Mouse (Mus musculus) stomach, postnatal 0 days (tissue): ENCODE data around the gene Clec4a3. TPM values are rescaled to one million over a fixed set of nuclear protein-coding genes. Genes with fewer than 3 reads are reported as not detected.
"Not testable (repeated sequence)": the region's sequence is repeated elsewhere in the genome, so short reads cannot be mapped to it uniquely, and the experiment has no call there.

ENCODE experiments used
- ATAC-seq: fragments of 200-750 bp; cut with Nextera tagmentation; 2 replicates; pipeline ENCODE4 v1.8.0; 2017; ENCODE audit not compliant: low FRiP score, low TSS enrichment
- DNase-seq: peaks from one replicate; pipeline ENCODE4 v3.0.0-alpha.2; 2016; ENCODE audit warnings: low spot score
- H3K27ac ChIP-seq: fragments of 300-500 bp; sonication (generic); replicated peaks from 2 replicates; pipeline ENCODE4 v1.5.1; 2014; ENCODE audit warnings: mild to moderate bottlenecking, control low read depth
- H3K27me3 ChIP-seq: fragments of 300-500 bp; sonication (generic); 2 replicates; pipeline ENCODE4 v1.6.1; 2014; ENCODE audit warnings: low read length; ENCODE audit not compliant: control insufficient read depth, insufficient read depth
- H3K36me3 ChIP-seq: fragments of 300-500 bp; sonication (generic); 2 replicates; pipeline ENCODE4 v1.6.1; 2014; ENCODE audit warnings: low read length, mixed read lengths; ENCODE audit not compliant: control insufficient read depth, insufficient read depth
- H3K4me1 ChIP-seq: fragments of 300-500 bp; sonication (generic); replicated peaks from 2 replicates; pipeline ENCODE4 v1.6.1; 2014; ENCODE audit warnings: antibody characterized with exemption; ENCODE audit not compliant: control insufficient read depth, insufficient read depth
- H3K4me2 ChIP-seq: fragments of 300-500 bp; sonication (generic); replicated peaks from 2 replicates; pipeline ENCODE4 v1.6.1; 2014; ENCODE audit warnings: low read depth, mild to moderate bottlenecking, control low read depth, moderate library complexity
- H3K4me3 ChIP-seq: fragments of 300-500 bp; sonication (generic); 2 replicates; pipeline ENCODE4 v1.5.1; 2014; ENCODE audit warnings: low read depth, low read length, control low read depth
- H3K9ac ChIP-seq: fragments of 300-500 bp; sonication (generic); 2 replicates; pipeline ENCODE4 v1.6.1; 2014; ENCODE audit warnings: mild to moderate bottlenecking, low read length, control low read depth, mixed read lengths
- H3K9me3 ChIP-seq: fragments of 300-500 bp; sonication (generic); 2 replicates; pipeline ENCODE4 v1.6.1; 2016; ENCODE audit warnings: low read length; ENCODE audit not compliant: control insufficient read depth
- CTCF ChIP-seq: IDR thresholded peaks from 2 replicates; pipeline ENCODE4 v1.5.1; 2016; ENCODE audit warnings: antibody characterized with exemption, low read depth, mild to moderate bottlenecking, moderate library complexity
- EP300 ChIP-seq: optimal IDR thresholded peaks from 2 replicates; pipeline ENCODE3; 2016; ENCODE audit warnings: antibody characterized with exemption
- WGBS: fragments of 180-500 bp; shearing (Covaris S2); extraction: QIAGEN DNeasy Blood & Tissue Kit; methylation state at CpG from one replicate; pipeline ENCODE4 v1.1.7; 2014; 5-methylcytosine and 5-hydroxymethylcytosine counted together
- polyA plus RNA-seq: library from polyadenylated mRNA; unstranded; fragments of >200 nt; fragmentation: Nextera tagmentation; extraction: Ambion mirVana; gene quantifications from 2 replicates; pipeline ENCODE4 v1.2.1, GENCODE M21; 2015

The Clec4a3 gene
- polyA plus RNA-seq, 1 experiment from 2014 or later: 3.1 TPM

DNA sequence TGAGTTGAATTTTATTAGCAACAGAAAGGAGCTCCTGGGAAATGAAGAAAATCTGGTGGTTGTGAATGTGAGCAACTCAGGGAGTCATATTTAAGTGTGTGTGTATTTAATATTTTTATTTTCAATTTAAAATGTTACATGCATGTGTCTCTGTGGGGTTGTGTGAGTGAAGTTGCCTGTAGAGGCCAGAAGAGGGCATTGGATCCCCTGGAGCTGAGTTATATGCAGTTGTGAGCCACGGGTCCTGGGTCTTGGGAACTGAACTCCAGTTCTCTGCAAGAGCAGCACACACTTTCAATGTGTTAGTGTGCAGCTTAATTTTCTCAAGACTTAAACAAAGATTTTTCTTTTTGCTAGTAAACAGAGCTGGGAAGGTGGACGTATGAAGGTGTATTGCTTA is 12.2 kb downstream of the Clec4a3 start:
- H3K27me3 ChIP-seq: no peaks in the 10 kb centered on the region
- H3K4me2 ChIP-seq: no peak overlapping the region
- H3K9me3 ChIP-seq: no peaks in the 10 kb centered on the region
- 78% methylated on average over 2 of the region's 2 CpGs for WGBS
- H3K4me3 ChIP-seq: no peak overlapping the region
- ATAC-seq (no peak), DNase-seq (no peak)
- no peaks in the 10 kb centered on the region for H3K36me3 ChIP-seq
- TF ChIP-seq CTCF (no peak), EP300 (no peak)
- H3K9ac ChIP-seq: no peak overlapping the region
- H3K4me1 ChIP-seq: no peaks in the 10 kb centered on the region
- no peak overlapping the region for H3K27ac ChIP-seq

GRCm38 (mm10) chr6:122969048-122969447 is 16.7 kb downstream of the Clec4a3 start:
- Histone ChIP-seq H3K4me2 (no peak overlapping the region), H3K4me3 (no peak overlapping the region), H3K9me3 (no peaks in the 10 kb centered on the region), H3K4me1 (no peaks in the 10 kb centered on the region), H3K27me3 (no peaks in the 10 kb centered on the region), H3K27ac (no peak overlapping the region), H3K9ac (no peak overlapping the region), H3K36me3 (no peaks in the 10 kb centered on the region)
- ATAC-seq: no peak
- DNase-seq: no peak
- 86% methylated on average over 2 of the region's 2 CpGs for WGBS
- TF ChIP-seq EP300 (no peak), CTCF (no peak)

- TF ChIP-seq CTCF (no peak), EP300 (no peak)
- Histone ChIP-seq H3K36me3 (no peaks in the 10 kb centered on the region), H3K4me1 (no peaks in the 10 kb centered on the region), H3K9me3 (no peaks in the 10 kb centered on the region), H3K4me2 (no peak within 1 kb of the TSS), H3K9ac (no peak within 1 kb of the TSS), H3K27me3 (no peaks in the 10 kb centered on the region), H3K27ac (no peak within 1 kb of the TSS), H3K4me3 (no peak within 1 kb of the TSS)
- WGBS: 75% methylated on average over 6 of the region's 6 CpGs
- DNase-seq (no peak), ATAC-seq (no peak)
These were observed 37.6 kb downstream of the Clec4a3 start, which contains the start of gene Clec4a4 for GRCm38 (mm10) chr6:122989876-122990437. Gene Clec4a4, plus strand, starts transcription at chr6:122990367.

DNA sequence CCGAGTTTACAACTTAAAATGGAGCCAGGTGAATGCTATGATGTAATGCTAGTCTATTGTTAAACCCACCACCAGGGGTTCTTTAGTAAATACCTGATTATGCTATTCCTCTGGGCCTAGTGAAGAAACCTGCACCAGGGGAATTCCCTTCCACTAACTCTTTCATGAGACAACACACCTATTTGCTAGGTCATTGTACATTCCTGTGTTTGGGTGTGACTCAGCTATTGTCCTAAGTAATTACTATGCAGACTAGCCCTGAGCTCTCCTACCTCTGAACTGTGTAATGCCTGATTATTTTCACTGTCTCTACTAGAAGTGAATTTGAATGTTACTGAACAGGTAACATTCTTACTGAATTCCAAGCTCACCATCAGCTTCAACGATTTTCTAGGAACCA is 52.4 kb downstream of the Clec4a3 start:
- not testable (repeated sequence) for H3K9ac ChIP-seq, H3K4me2 ChIP-seq, H3K4me3 ChIP-seq, ATAC-seq, H3K9me3 ChIP-seq, H3K36me3 ChIP-seq, H3K27me3 ChIP-seq, H3K27ac ChIP-seq, H3K4me1 ChIP-seq, DNase-seq
- WGBS: 69% methylated on average over 2 of the region's 2 CpGs

DNA sequence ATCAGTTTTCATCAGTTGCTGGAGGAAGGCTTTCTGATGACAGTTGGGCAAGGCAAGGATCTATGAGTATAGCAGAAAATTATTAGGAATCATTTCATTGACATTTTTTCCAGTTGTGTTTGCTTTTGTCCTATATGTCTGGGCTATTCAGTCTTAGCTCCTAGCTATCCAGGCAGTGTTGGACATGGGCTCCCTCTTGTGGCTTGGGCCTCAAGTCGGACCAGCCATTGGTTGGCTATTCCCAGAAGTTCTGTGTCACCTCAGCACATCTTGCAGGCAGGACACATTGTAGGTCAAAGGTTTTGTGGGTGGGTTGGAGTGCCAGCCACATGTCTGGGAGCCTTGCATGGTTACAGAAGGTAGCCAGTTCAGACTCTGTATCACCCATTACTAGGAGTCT is 53.3 kb downstream of the Clec4a3 start:
- TF ChIP-seq EP300 (no peak), CTCF (peak; percentile 49)
- H3K4me2 ChIP-seq: no peak overlapping the region
- H3K27ac ChIP-seq: no peak overlapping the region
- H3K9me3 ChIP-seq: no peaks in the 10 kb centered on the region
- H3K9ac ChIP-seq: no peak overlapping the region
- WGBS: 64% methylated on average over 1 of the region's 1 CpGs
- H3K27me3 ChIP-seq: no peaks in the 10 kb centered on the region
- ATAC-seq: no peak
- DNase-seq: no peak
- no peaks in the 10 kb centered on the region for H3K36me3 ChIP-seq
- no peak overlapping the region for H3K4me3 ChIP-seq
- H3K4me1 ChIP-seq: no peaks in the 10 kb centered on the region

Other genes starting within 250 kb of the Clec4a3 start
- gene Nanog, start 245.0 kb upstream of the Clec4a3 start, polyA plus RNA-seq: 0.06 and 0.07 TPM in 2 replicates
- gene Slc2a3, start 150.9 kb upstream of the Clec4a3 start, polyA plus RNA-seq: 3.3 and 4.0 TPM in 2 replicates
- 3.0 and 3.5 TPM in 2 replicates for gene Foxj2, start 132.6 kb upstream of the Clec4a3 start, polyA plus RNA-seq
- gene C3ar1, start 96.4 kb upstream of the Clec4a3 start, polyA plus RNA-seq: 2.4 and 2.5 TPM in 2 replicates
- 29.1 and 29.8 TPM in 2 replicates for gene Necap1, start 78.0 kb upstream of the Clec4a3 start, polyA plus RNA-seq
- 3.4 and 4.4 TPM in 2 replicates for gene Clec4a1, start 30.7 kb upstream of the Clec4a3 start, polyA plus RNA-seq
- not detected in 2 replicates for gene Clec4a4, start 37.9 kb downstream of the Clec4a3 start, polyA plus RNA-seq
- 0.13 TPM in 1 of 2 replicates, not detected in the other for gene Clec4b1, start 97.4 kb downstream of the Clec4a3 start, polyA plus RNA-seq
- gene Clec4a2, start 153.9 kb downstream of the Clec4a3 start, polyA plus RNA-seq: 7.7 and 8.5 TPM in 2 replicates
- gene Clec4b2, start 220.4 kb downstream of the Clec4a3 start, polyA plus RNA-seq: not detected in 2 replicates